Mouse (Mus musculus) kidney, postnatal 0 days (tissue): Measurements from ENCODE around the gene Mef2d. TPM values are rescaled to one million over a fixed set of nuclear protein-coding genes. Genes with fewer than 3 reads are reported as not detected.

Experiments used
- ATAC-seq: fragments of 200-750 bp; cut with Nextera tagmentation; replicated peaks from 2 replicates; pipeline ENCODE4 v1.8.0; 2017; ENCODE audit warnings: low read depth, moderate number of reproducible peaks, moderate TSS enrichment, moderate library complexity; ENCODE audit not compliant: low FRiP score
- DNase-seq: peaks from one replicate; pipeline ENCODE4 v3.0.0-alpha.2; 2016; ENCODE audit warnings: low spot score
- H3K27ac ChIP-seq: fragments of 300-500 bp; sonication (generic); 2 replicates; pipeline ENCODE4 v1.5.1; 2014; ENCODE audit warnings: mild to moderate bottlenecking
- H3K27me3 ChIP-seq: fragments of 300-500 bp; sonication (generic); 2 replicates; pipeline ENCODE4 v1.6.1; 2014; ENCODE audit warnings: low read length, mixed read lengths; ENCODE audit not compliant: insufficient read depth
- H3K36me3 ChIP-seq: fragments of 300-500 bp; sonication (generic); 2 replicates; pipeline ENCODE4 v1.6.1; 2014; ENCODE audit warnings: low read length, mixed read lengths; ENCODE audit not compliant: insufficient read depth
- H3K4me1 ChIP-seq: fragments of 300-500 bp; sonication (generic); replicated peaks from 2 replicates; pipeline ENCODE4 v1.6.1; 2014; ENCODE audit warnings: antibody characterized with exemption, low read length, mixed read lengths; ENCODE audit not compliant: insufficient read depth
- H3K4me2 ChIP-seq: fragments of 300-500 bp; sonication (generic); 2 replicates; pipeline ENCODE4 v1.6.1; 2014; ENCODE audit warnings: mild to moderate bottlenecking, low read length, moderate library complexity, mixed read lengths
- H3K4me3 ChIP-seq: fragments of 300-500 bp; sonication (generic); replicated peaks from 2 replicates; pipeline ENCODE4 v1.5.1; 2014; ENCODE audit warnings: low read depth, low read length
- H3K9ac ChIP-seq: fragments of 300-500 bp; sonication (generic); 2 replicates; pipeline ENCODE4 v1.6.1; 2014; ENCODE audit warnings: low read depth, low read length
- H3K9me3 ChIP-seq: fragments of 300-500 bp; sonication (generic); replicated peaks from 2 replicates; pipeline ENCODE4 v1.6.1; 2016; ENCODE audit warnings: low read length, inconsistent platforms, mixed read lengths
- CTCF ChIP-seq: IDR thresholded peaks from 2 replicates; pipeline ENCODE4 v1.5.1; 2016; ENCODE audit warnings: antibody characterized with exemption, low read depth, mild to moderate bottlenecking, moderate library complexity
- WGBS: fragments of 180-500 bp; shearing (Covaris S2); extraction: QIAGEN DNeasy Blood & Tissue Kit; methylation state at CpG from one replicate; pipeline ENCODE4 v1.1.7; 2014; 5-methylcytosine and 5-hydroxymethylcytosine counted together
- polyA plus RNA-seq: library from polyadenylated mRNA; unstranded; fragments of >200 nt; fragmentation: Nextera tagmentation; extraction: Ambion mirVana; gene quantifications from 2 replicates; pipeline ENCODE4 v1.2.1, GENCODE M21; 2015

Gene Mef2d
- polyA plus RNA-seq, 1 experiment from 2014 or later = 16.2 TPM

- peak overlapping the region; percentile 65 for H3K4me3 ChIP-seq
- TF ChIP-seq CTCF = no peak
- under 1% methylated on average over 29 of the region's 33 CpGs for WGBS
- peak overlapping the region; percentile 97 for H3K27ac ChIP-seq
- H3K27me3 ChIP-seq = no peaks in the 10 kb centered on the region
- peaks cover 65% of the 10 kb centered on the region for H3K4me1 ChIP-seq
- H3K9ac ChIP-seq = peak overlapping the region; percentile 89
- no peaks in the 10 kb centered on the region for H3K36me3 ChIP-seq
- H3K4me2 ChIP-seq = peak overlapping the region; percentile 94
- DNase-seq = peak; percentile 63
- peak; percentile 5; the same call in 1 of the 2 replicates for ATAC-seq
- no peaks in the 10 kb centered on the region for H3K9me3 ChIP-seq
Measured at GRCm38 (mm10) chr3:88142916-88143771, 972 bp downstream of the Mef2d start.

GRCm38 (mm10) chr3:88143961-88144486 lies 1.9 kb downstream of the Mef2d start:
- H3K27me3 ChIP-seq = no peaks in the 10 kb centered on the region
- H3K27ac ChIP-seq = peak overlapping the region; percentile 97
- peak overlapping the region; percentile 65 for H3K4me3 ChIP-seq
- H3K4me1 ChIP-seq = peaks cover 71% of the 10 kb centered on the region
- H3K9me3 ChIP-seq = no peaks in the 10 kb centered on the region
- H3K36me3 ChIP-seq = no peaks in the 10 kb centered on the region
- peak overlapping the region; percentile 94 for H3K4me2 ChIP-seq
- peak overlapping the region; percentile 89; the same call in 1 of the 2 replicates for H3K9ac ChIP-seq
- WGBS = 12% methylated on average over 5 of the region's 5 CpGs
- no peak for TF ChIP-seq CTCF
- ATAC-seq (no peak), DNase-seq (no peak)

GRCm38 (mm10) chr3:88144648-88145410 lies 2.7 kb downstream of the Mef2d start:
- H3K27ac ChIP-seq = peak overlapping the region; percentile 97; the same call in 1 of the 2 replicates
- 52% methylated on average over 6 of the region's 6 CpGs for WGBS
- DNase-seq = no peak

GRCm38 (mm10) chr3:88145411-88145782 lies 3.2 kb downstream of the Mef2d start:
- TF ChIP-seq CTCF = no peak
- Histone ChIP-seq H3K36me3 (no peaks in the 10 kb centered on the region), H3K9ac (peak overlapping the region; percentile 44; the same call in 1 of the 2 replicates), H3K4me3 (no peak overlapping the region), H3K4me2 (peak overlapping the region; percentile 94), H3K27me3 (no peaks in the 10 kb centered on the region), H3K27ac (no peak overlapping the region), H3K9me3 (no peaks in the 10 kb centered on the region), H3K4me1 (peaks cover 71% of the 10 kb centered on the region)
- DNase-seq (no peak), ATAC-seq (no peak)
- 26% methylated on average over 4 of the region's 4 CpGs for WGBS

More at GRCm38 (mm10) chr3:88144648-88145410, 2.7 kb downstream of the Mef2d start:
- peak overlapping the region; percentile 44; the same call in 1 of the 2 replicates for H3K9ac ChIP-seq
- H3K4me2 ChIP-seq = peak overlapping the region; percentile 94
- peak overlapping the region; percentile 65; the same call in 1 of the 2 replicates for H3K4me3 ChIP-seq
- no peaks in the 10 kb centered on the region for H3K27me3 ChIP-seq
- no peak for ATAC-seq
- peaks cover 71% of the 10 kb centered on the region for H3K4me1 ChIP-seq
- H3K9me3 ChIP-seq = no peaks in the 10 kb centered on the region
- H3K36me3 ChIP-seq = no peaks in the 10 kb centered on the region
- TF ChIP-seq CTCF = no peak

GRCm38 (mm10) chr3:88145952-88146351 lies 3.8 kb downstream of the Mef2d start:
- ATAC-seq = no peak
- no peaks in the 10 kb centered on the region for H3K27me3 ChIP-seq
- no peak for DNase-seq
- H3K36me3 ChIP-seq = no peaks in the 10 kb centered on the region
- no peaks in the 10 kb centered on the region for H3K9me3 ChIP-seq
- no peak overlapping the region for H3K27ac ChIP-seq
- peak overlapping the region; percentile 94; the same call in 1 of the 2 replicates for H3K4me2 ChIP-seq
- WGBS = 55% methylated on average over 5 of the region's 5 CpGs
- H3K9ac ChIP-seq = no peak overlapping the region
- peaks cover 68% of the 10 kb centered on the region for H3K4me1 ChIP-seq
- H3K4me3 ChIP-seq = no peak overlapping the region
- no peak for TF ChIP-seq CTCF
